Mouse (Mus musculus) megakaryocyte, embryonic 14.5 days (primary cell): ENCODE measurements around the gene Mpdz.

Experiments
- FLI1 ChIP-seq: IDR thresholded peaks from 2 replicates; pipeline ENCODE4 v1.6.1; 2012; ENCODE audit warnings: low read length, inconsistent platforms, mixed read lengths
- GATA1 ChIP-seq: IDR thresholded peaks from 3 replicates; pipeline ENCODE4 v1.6.1; 2012; ENCODE audit warnings: mixed read lengths, low read length, inconsistent platforms, borderline replicate concordance

GRCm38 (mm10) chr4:81389263-81389662 is 53.4 kb downstream of the Mpdz start:
- no peak for TF ChIP-seq GATA1
- no peak for TF ChIP-seq FLI1
